Mouse (Mus musculus) cerebellum, adult 2 months (tissue): ENCODE measurements at regions not wholly inside any gene's neighbourhood (a gene's known extent, or its start where the extent isn't known, plus 50 kb on each side); places are given as distances from the start of the nearest gene placed in this dataset.

Source experiments
- DNase-seq, 2 experiments: peaks; one replicate each; pipeline ENCODE4 v3.0.0; 2021
- H3K27ac ChIP-seq: fragments of 200-500 bp; 2 replicates; pipeline ENCODE4 v1.5.1; 2012; ENCODE audit warnings: low read length, control low read depth, inconsistent platforms; ENCODE audit not compliant: insufficient read depth
- H3K27me3 ChIP-seq: fragments of 200-500 bp; 2 replicates; pipeline ENCODE4 v1.6.1; 2012; ENCODE audit warnings: inconsistent platforms, mild to moderate bottlenecking, low read length, moderate library complexity; ENCODE audit not compliant: control insufficient read depth, insufficient read depth
- H3K4me1 ChIP-seq: fragments of 200-500 bp; 2 replicates; pipeline ENCODE4 v1.6.1; 2011; ENCODE audit warnings: low read length; ENCODE audit not compliant: control insufficient read depth, insufficient read depth
- H3K4me3 ChIP-seq: fragments of 200-500 bp; replicated peaks from 2 replicates; pipeline ENCODE3; 2011; ENCODE audit warnings: mild to moderate bottlenecking, low read depth, low read length, control low read depth; ENCODE audit not compliant: insufficient read depth
- CTCF ChIP-seq: fragments of 200-500 bp; IDR thresholded peaks from 2 replicates; pipeline ENCODE4 v1.5.1; 2011; ENCODE audit warnings: low read depth, mild to moderate bottlenecking, control low read depth, low read length, moderate library complexity, borderline replicate concordance; ENCODE audit not compliant: insufficient read depth
- POLR2A ChIP-seq: fragments of 200-500 bp; IDR thresholded peaks from 2 replicates; pipeline ENCODE4 v1.6.1; 2011; ENCODE audit warnings: low read length, control low read depth, borderline replicate concordance; ENCODE audit not compliant: insufficient read depth
- WGBS: fragments of 180-500 bp; shearing (Covaris S2); methylation state at CpG from one replicate; pipeline ENCODE4 v1.1.7; 2018; 5-methylcytosine and 5-hydroxymethylcytosine counted together

- H3K4me1 ChIP-seq = peaks cover 3% of the 10 kb centered on the region
- 68% methylated on average over 7 of the region's 7 CpGs for WGBS
- H3K4me3 ChIP-seq = no peak overlapping the region
- H3K27me3 ChIP-seq = no peaks in the 10 kb centered on the region
- TF ChIP-seq CTCF (no peak), POLR2A (no peak)
- H3K27ac ChIP-seq = no peak overlapping the region
- DNase-seq = no peak
These were observed 118.0 kb upstream of the Gm5148 start for GRCm38 (mm10) chr3:37842289-37842688.

GRCm38 (mm10) chr3:37838896-37839295, 114.6 kb upstream of the Gm5148 start:
- no peak overlapping the region for H3K4me3 ChIP-seq
- no peaks in the 10 kb centered on the region for H3K4me1 ChIP-seq
- 25% methylated on average over 11 of the region's 11 CpGs for WGBS
- no peak for DNase-seq
- TF ChIP-seq POLR2A = no peak
- no peak for TF ChIP-seq CTCF
- H3K27ac ChIP-seq = no peak overlapping the region
- no peaks in the 10 kb centered on the region for H3K27me3 ChIP-seq

DNA sequence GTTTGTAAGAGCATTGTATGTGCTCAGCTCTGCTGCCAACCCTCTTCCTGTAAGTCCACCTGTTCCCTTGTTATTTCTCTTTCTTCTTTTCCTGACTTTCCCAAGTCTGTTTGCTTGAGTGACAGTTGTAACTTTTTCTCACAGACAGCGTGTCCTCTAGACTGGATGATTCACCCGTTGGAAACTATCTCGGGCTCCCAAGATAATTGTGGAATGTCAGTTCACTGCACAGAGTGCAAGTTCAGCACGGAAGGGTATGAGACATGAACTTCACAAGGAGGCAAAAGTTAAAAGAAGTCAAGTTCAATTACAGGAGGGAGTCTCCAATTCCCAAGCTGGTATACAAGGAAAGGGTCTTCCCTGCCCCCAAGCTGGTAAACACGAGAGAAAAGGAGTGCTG, 112.5 kb upstream of the Gm5148 start:
- WGBS = 64% methylated on average over 5 of the region's 5 CpGs
- Histone ChIP-seq H3K27me3 (no peaks in the 10 kb centered on the region), H3K4me3 (no peak overlapping the region), H3K4me1 (no peaks in the 10 kb centered on the region), H3K27ac (no peak overlapping the region)
- DNase-seq = no peak
- TF ChIP-seq POLR2A (no peak), CTCF (no peak)

DNA sequence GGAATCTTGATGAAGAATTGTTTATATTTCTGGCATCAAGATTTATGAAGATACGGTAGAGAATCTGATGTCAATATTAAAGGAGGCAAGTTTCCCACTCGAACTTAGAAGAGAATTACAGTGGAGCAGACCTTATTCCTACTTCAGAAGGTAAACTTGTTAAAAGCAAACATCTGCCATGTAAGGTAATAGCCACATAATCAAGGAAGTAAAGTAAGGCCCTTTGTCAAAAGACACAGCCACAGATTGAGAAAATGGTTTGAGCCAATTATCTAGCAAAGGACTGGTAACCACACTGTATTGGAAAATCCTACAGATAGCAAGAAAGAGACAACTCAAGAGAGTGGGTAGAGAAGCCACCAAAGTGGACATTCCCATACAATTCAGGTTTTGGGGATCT, 111.4 kb upstream of the Gm5148 start:
- Histone ChIP-seq H3K27ac (no peak overlapping the region), H3K27me3 (no peaks in the 10 kb centered on the region), H3K4me3 (no peak overlapping the region), H3K4me1 (no peaks in the 10 kb centered on the region)
- no peak for DNase-seq
- TF ChIP-seq POLR2A (no peak), CTCF (no peak)
- WGBS = 91% methylated on average over 2 of the region's 2 CpGs

- Histone ChIP-seq H3K27ac (no peak overlapping the region), H3K27me3 (no peaks in the 10 kb centered on the region), H3K4me3 (no peak overlapping the region), H3K4me1 (no peaks in the 10 kb centered on the region)
- TF ChIP-seq POLR2A (no peak), CTCF (no peak)
- WGBS = 91% methylated on average over 5 of the region's 5 CpGs
- no peak for DNase-seq
These were observed 110.8 kb upstream of the Gm5148 start for GRCm38 (mm10) chr3:37835135-37835534.

DNA sequence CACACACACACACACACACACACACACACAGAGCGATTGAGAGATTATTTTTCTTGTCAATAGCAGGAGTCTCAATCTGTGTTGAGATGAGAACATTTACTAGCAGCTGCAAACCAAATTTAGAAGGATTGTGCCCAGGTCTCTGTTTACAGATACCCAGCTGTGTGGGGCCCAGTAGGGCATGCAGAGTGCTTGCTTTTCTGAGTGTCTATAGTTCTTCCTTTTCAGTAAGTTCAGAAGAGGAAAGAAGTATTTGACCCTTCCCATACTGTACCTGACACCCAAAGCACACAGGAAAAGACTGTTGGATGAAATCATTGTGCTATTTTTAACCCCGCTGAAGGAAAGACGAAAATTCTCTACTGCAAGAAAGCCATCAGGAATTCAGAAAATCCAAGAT, 110.3 kb upstream of the Gm5148 start:
- WGBS = 85% methylated on average over 3 of the region's 3 CpGs
- Histone ChIP-seq H3K27ac (no peak overlapping the region), H3K27me3 (no peaks in the 10 kb centered on the region), H3K4me3 (no peak overlapping the region), H3K4me1 (no peaks in the 10 kb centered on the region)
- DNase-seq = no peak
- TF ChIP-seq POLR2A = no peak

DNA sequence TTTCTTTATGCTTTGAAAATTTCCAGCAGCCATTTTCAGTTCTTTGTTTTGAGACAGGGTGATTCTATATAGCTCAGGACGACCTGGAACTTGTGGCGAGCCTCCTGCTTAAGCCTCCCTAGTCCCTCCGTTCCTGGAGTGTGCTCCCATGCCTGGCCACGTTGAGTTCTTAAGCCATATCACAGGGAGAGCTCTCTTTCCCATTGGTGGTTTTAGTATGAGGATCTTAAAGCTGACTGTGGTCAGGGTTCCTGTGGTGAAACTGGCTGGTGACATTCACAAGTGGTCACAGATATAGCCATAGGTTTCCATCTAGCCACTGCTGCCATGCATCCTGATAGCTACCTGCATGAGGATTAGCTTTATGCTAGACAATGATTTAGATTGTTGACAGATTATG, 109.1 kb upstream of the Gm5148 start:
- Histone ChIP-seq H3K27me3 (no peaks in the 10 kb centered on the region), H3K27ac (no peak overlapping the region), H3K4me1 (no peaks in the 10 kb centered on the region), H3K4me3 (no peak overlapping the region)
- no peak for TF ChIP-seq CTCF
- no peak for TF ChIP-seq POLR2A
- no peak for DNase-seq
- 79% methylated on average over 4 of the region's 4 CpGs for WGBS

DNA sequence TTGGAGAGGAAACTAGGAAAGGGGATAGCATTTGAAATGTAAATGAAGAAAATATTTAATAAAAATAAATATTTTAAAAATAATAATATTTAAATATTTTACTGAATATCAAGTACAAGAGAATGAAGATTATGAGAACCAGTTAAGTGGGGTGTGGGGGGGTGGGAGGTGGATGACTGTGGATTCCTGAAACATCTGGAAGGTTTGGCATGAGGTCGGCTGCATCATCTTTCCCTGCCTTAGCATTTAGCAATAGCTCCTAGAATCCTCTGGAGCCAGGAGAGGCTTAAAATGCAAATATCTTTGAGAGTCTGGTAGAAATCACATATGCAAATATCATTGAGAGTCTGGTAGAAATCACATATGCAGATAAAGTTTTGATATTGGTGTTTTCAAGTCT, 103.3 kb upstream of the Gm5148 start:
- Histone ChIP-seq H3K4me1 (no peaks in the 10 kb centered on the region), H3K27ac (no peak overlapping the region), H3K4me3 (no peak overlapping the region), H3K27me3 (no peaks in the 10 kb centered on the region)
- TF ChIP-seq POLR2A (no peak), CTCF (no peak)
- 68% methylated on average over 1 of the region's 1 CpGs for WGBS
- no peak for DNase-seq

GRCm38 (mm10) chr3:37825602-37826001, 101.3 kb upstream of the Gm5148 start:
- Histone ChIP-seq H3K4me3 (no peak overlapping the region), H3K27me3 (no peaks in the 10 kb centered on the region), H3K4me1 (no peaks in the 10 kb centered on the region), H3K27ac (no peak overlapping the region)
- no peak for DNase-seq
- 94% methylated on average over 4 of the region's 4 CpGs for WGBS
- TF ChIP-seq POLR2A = no peak
